Mouse (Mus musculus) heart, embryonic 14.5 days (tissue): ENCODE results near the gene Adgrg2. TPM values are rescaled to one million over a fixed set of nuclear protein-coding genes. Genes with fewer than 3 reads are reported as not detected.

Source experiments
- ATAC-seq: fragments of 200-750 bp; cut with Nextera tagmentation; 2 replicates; pipeline ENCODE4 v1.8.0; 2017; ENCODE audit warnings: low read depth, moderate TSS enrichment; ENCODE audit not compliant: insufficient number of reproducible peaks, insufficient read depth, low FRiP score
- H3K27ac ChIP-seq, 2 experiments: fragments of 200-500 bp in 1 of 2; fragments of 300-500 bp in 1 of 2; sonication (generic) in 1 of 2; replicated peaks in 1 of 2; 2 replicates each; pipeline ENCODE4 v1.5.1; 2012 to 2014; ENCODE audit warnings: low read depth in 2 of 2, low read length in 2 of 2, control low read depth in 1 of 2, mild to moderate bottlenecking in 1 of 2, mixed read lengths in 1 of 2; ENCODE audit not compliant: control insufficient read depth in 1 of 2, insufficient read depth in 1 of 2
- H3K27me3 ChIP-seq: fragments of 300-500 bp; sonication (generic); 2 replicates; pipeline ENCODE4 v1.6.1; 2014; ENCODE audit warnings: mild to moderate bottlenecking, low read length, control low read depth; ENCODE audit not compliant: control insufficient read depth, insufficient read depth
- H3K36me3 ChIP-seq: fragments of 300-500 bp; sonication (generic); 2 replicates; pipeline ENCODE4 v1.6.1; 2014; ENCODE audit warnings: mild to moderate bottlenecking, control low read depth, low read length, mixed read lengths; ENCODE audit not compliant: control insufficient read depth, insufficient read depth
- H3K4me1 ChIP-seq, 2 experiments: fragments of 200-500 bp in 1 of 2; fragments of 300-500 bp in 1 of 2; sonication (generic) in 1 of 2; 2 replicates each; pipeline ENCODE4 v1.6.1; 2012 to 2014; ENCODE audit warnings: low read length in 2 of 2, control low read depth in 1 of 2, mixed read lengths in 1 of 2; ENCODE audit not compliant: control insufficient read depth in 2 of 2, insufficient read depth in 2 of 2
- H3K4me2 ChIP-seq: fragments of 300-500 bp; sonication (generic); 2 replicates; pipeline ENCODE4 v1.6.1; 2014; ENCODE audit warnings: mild to moderate bottlenecking, low read length
- H3K4me3 ChIP-seq, 2 experiments: fragments of 200-500 bp in 1 of 2; fragments of 300-500 bp in 1 of 2; sonication (generic) in 1 of 2; 2 replicates each; pipeline ENCODE4 v1.5.1; 2012 to 2014; ENCODE audit warnings: low read length in 2 of 2, mild to moderate bottlenecking in 2 of 2, control low read depth in 1 of 2, low read depth in 1 of 2, moderate library complexity in 1 of 2; ENCODE audit not compliant: control insufficient read depth in 1 of 2, insufficient read depth in 1 of 2
- H3K9ac ChIP-seq: fragments of 300-500 bp; sonication (generic); 2 replicates; pipeline ENCODE4 v1.6.1; 2014; ENCODE audit warnings: mild to moderate bottlenecking, low read length
- H3K9me3 ChIP-seq: fragments of 300-500 bp; sonication (generic); 2 replicates; pipeline ENCODE4 v1.6.1; 2016; ENCODE audit warnings: low read length, control low read depth; ENCODE audit not compliant: control insufficient read depth
- WGBS: fragments of 180-500 bp; shearing (Covaris S2); extraction: QIAGEN DNeasy Blood & Tissue Kit; methylation state at CpG from one replicate; pipeline ENCODE4 v1.1.7; 2014; 5-methylcytosine and 5-hydroxymethylcytosine counted together
- polyA plus RNA-seq: library from polyadenylated mRNA; unstranded; fragments of >200 nt; fragmentation: Nextera tagmentation; extraction: Ambion mirVana; gene quantifications from 2 replicates; pipeline ENCODE4 v1.2.1, GENCODE M21; 2014

The Adgrg2 gene
- polyA plus RNA-seq = 0.31 and 0.99 TPM in 2 replicates

- Histone ChIP-seq H3K9ac (peak within 1 kb of the TSS; percentile 62; the same call in 1 of the 2 replicates), H3K4me3 (peak within 1 kb of the TSS; percentile 36 to 49), H3K27ac (no peak within 1 kb of the TSS), H3K36me3 (no peaks in the 10 kb centered on the region), H3K4me1 (no peaks in the 10 kb centered on the region), H3K9me3 (no peaks in the 10 kb centered on the region), H3K4me2 (peak within 1 kb of the TSS; percentile 80), H3K27me3 (no peaks in the 10 kb centered on the region; the same call in 1 of the 2 replicates)
- ATAC-seq = peak; percentile 39; the same call in 1 of the 2 replicates
- WGBS = 14% methylated on average over 40 of the region's 42 CpGs
Observed at GRCm38 (mm10) chrX:160390464-160390956, at the start of gene Adgrg2. Gene Adgrg2 (plus strand): TSS chrX:160390690.

- no peak for ATAC-seq
- 71% methylated on average over 7 of the region's 7 CpGs for WGBS
- H3K4me1 ChIP-seq = no peaks in the 10 kb centered on the region
- H3K4me2 ChIP-seq = no peak overlapping the region
- no peaks in the 10 kb centered on the region for H3K9me3 ChIP-seq
- no peaks in the 10 kb centered on the region for H3K36me3 ChIP-seq
- H3K27me3 ChIP-seq = no peaks in the 10 kb centered on the region
- no peak overlapping the region for H3K4me3 ChIP-seq
- no peak overlapping the region for H3K9ac ChIP-seq
- H3K27ac ChIP-seq = no peak overlapping the region
Observed at GRCm38 (mm10) chrX:160350995-160351394, 39.5 kb upstream of the Adgrg2 start.

- Histone ChIP-seq H3K4me1 (no peaks in the 10 kb centered on the region), H3K27ac (no peak overlapping the region), H3K36me3 (no peaks in the 10 kb centered on the region), H3K27me3 (no peaks in the 10 kb centered on the region), H3K4me2 (no peak overlapping the region), H3K9ac (no peak overlapping the region), H3K9me3 (no peaks in the 10 kb centered on the region), H3K4me3 (no peak overlapping the region)
- no peak for ATAC-seq
- WGBS = 59% methylated on average over 1 of the region's 1 CpGs
Observed at GRCm38 (mm10) chrX:160351967-160352677, 38.4 kb upstream of the Adgrg2 start.

DNA sequence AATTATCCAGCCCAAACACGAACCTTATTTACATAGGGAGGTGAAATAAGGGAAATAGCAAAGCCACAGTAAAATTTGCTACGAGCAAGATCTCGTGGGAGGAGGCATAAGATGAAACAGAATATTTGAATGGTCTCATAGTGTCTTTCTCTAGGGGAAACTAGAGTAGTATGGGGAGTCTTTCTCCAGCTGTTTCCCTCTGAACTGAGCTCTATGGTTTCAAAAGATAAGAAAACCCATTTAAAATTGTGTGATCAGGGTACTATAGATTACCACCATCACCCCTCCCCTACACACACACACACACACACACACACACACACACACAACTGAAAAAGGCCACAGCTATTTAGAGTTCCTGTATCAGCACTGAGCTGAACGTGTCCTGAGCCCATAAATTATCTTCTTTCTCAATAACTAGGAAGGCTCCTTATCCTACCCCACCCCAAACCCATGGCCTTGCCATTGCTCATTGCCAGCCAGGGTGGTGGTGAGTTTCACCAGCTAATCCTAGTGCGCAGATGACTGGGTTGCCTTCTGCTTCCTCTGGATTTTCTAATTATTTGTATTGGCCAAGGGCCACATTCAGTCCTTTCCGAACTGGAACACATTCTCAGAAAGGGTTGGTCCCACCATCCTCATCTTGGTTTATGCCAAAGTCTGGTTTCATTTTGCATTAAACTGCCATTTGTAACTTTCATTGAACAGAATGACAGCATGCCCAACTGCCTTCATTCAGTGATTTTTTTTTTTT is 5.6 kb upstream of the Adgrg2 start:
- no peak for ATAC-seq
- WGBS = 66% methylated on average over 6 of the region's 6 CpGs
- Histone ChIP-seq H3K9me3 (no peaks in the 10 kb centered on the region), H3K4me2 (no peak overlapping the region), H3K4me3 (no peak overlapping the region), H3K36me3 (no peaks in the 10 kb centered on the region), H3K27ac (no peak overlapping the region), H3K4me1 (no peaks in the 10 kb centered on the region), H3K27me3 (no peaks in the 10 kb centered on the region), H3K9ac (no peak overlapping the region)

- Histone ChIP-seq H3K4me2 (no peak overlapping the region), H3K36me3 (no peaks in the 10 kb centered on the region), H3K9ac (no peak overlapping the region), H3K27ac (no peak overlapping the region), H3K4me3 (no peak overlapping the region), H3K27me3 (no peaks in the 10 kb centered on the region), H3K4me1 (no peaks in the 10 kb centered on the region), H3K9me3 (no peaks in the 10 kb centered on the region)
- WGBS = 75% methylated on average over 1 of the region's 1 CpGs
- ATAC-seq = no peak
Observed at GRCm38 (mm10) chrX:160385502-160385772, 5.1 kb upstream of the Adgrg2 start.

GRCm38 (mm10) chrX:160412930-160413453 is 22.5 kb downstream of the Adgrg2 start:
- WGBS = 76% methylated on average over 4 of the region's 4 CpGs

DNA sequence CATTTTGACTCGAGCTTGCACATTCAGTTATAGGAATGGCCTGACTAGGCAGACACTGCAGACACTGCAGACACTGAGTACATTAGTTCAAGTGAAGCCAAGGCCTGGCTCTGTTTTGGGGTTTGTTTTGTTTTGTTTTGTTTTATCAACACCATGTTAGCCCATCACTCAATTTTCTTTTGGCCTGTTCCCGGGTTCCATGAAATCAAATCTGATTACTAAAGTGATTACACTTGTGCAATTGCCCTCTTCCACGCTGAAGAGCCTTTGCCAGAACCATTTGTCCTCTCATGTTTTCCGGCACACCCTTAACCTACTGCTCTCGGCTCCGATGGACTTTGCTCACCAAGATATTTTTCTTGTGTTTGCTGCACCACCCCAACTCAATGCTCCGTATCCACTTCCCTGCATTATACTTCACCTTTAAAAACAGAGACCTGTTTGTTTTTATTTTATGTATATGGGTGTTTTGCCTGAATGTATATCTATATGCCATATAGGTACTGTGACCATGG is 23.4 kb downstream of the Adgrg2 start:
- no peaks in the 10 kb centered on the region for H3K36me3 ChIP-seq
- H3K4me1 ChIP-seq = no peaks in the 10 kb centered on the region
- no peak overlapping the region for H3K4me3 ChIP-seq
- no peak overlapping the region for H3K4me2 ChIP-seq
- no peaks in the 10 kb centered on the region for H3K27me3 ChIP-seq
- 78% methylated on average over 7 of the region's 7 CpGs for WGBS
- H3K9me3 ChIP-seq = no peaks in the 10 kb centered on the region
- ATAC-seq = no peak
- no peak overlapping the region for H3K27ac ChIP-seq
- H3K9ac ChIP-seq = no peak overlapping the region

More at GRCm38 (mm10) chrX:160412930-160413453, 22.5 kb downstream of the Adgrg2 start:
- H3K9ac ChIP-seq = no peak overlapping the region
- no peaks in the 10 kb centered on the region for H3K36me3 ChIP-seq
- H3K9me3 ChIP-seq = no peaks in the 10 kb centered on the region
- H3K4me2 ChIP-seq = no peak overlapping the region
- H3K4me1 ChIP-seq = no peaks in the 10 kb centered on the region
- no peaks in the 10 kb centered on the region for H3K27me3 ChIP-seq
- H3K27ac ChIP-seq = no peak overlapping the region
- ATAC-seq = no peak
- H3K4me3 ChIP-seq = no peak overlapping the region
